Comparison of ENCODE assay signal across 8 mouse cellular contexts in genomic region chr2:93217015-93217414, GRCm38 (mm10). TPM values are rescaled to one million over a fixed set of nuclear protein-coding genes. Genes with fewer than 3 reads are reported as not detected.
DNase-seq lines count a peak whose midpoint lies in the region; ATAC-seq lines count a peak whose summit lies in the region.

No protein-coding gene starts in this region.

- peak; percentile 84 for DNase-seq in NIH3T3 (ENCODE audit: low read depth)
- peak; percentile 97 to 98 for DNase-seq in cerebellum, postnatal 10 days
- DNase-seq in frontal cortex, postnatal 25 days (ENCODE audit: low spot score in 2 of 2) = peak; percentile 88 to 89
- DNase-seq in layer of hippocampus, postnatal 36 days = peak; percentile 84 to 90
- DNase-seq in right cerebral cortex, postnatal 25 days = peak; percentile 81
- DNase-seq in urinary bladder, postnatal 36 days (ENCODE audit: low spot score in 2 of 2) = peak; percentile 76 to 85

- ATAC-seq in hindbrain, embryonic 13.5 days (ENCODE audit: low FRiP score) = peak; percentile 79
- peak; percentile 66 for ATAC-seq in megakaryocyte, adult 5-6 weeks (ENCODE audit: poor library complexity, severe bottlenecking)

- H3K27ac ChIP-seq in hindbrain, embryonic 13.5 days = peak overlapping the region; percentile 78

- H3K9ac ChIP-seq in hindbrain, embryonic 13.5 days = peak overlapping the region; percentile 46

- 0 out of 2 replicates have a peak, but pooled peaks cover 3% of the 10 kb centered on the region for H3K27me3 ChIP-seq in hindbrain, embryonic 13.5 days

- no peak overlapping the region for H3K4me3 ChIP-seq in hindbrain, embryonic 13.5 days

- H3K4me1 ChIP-seq in hindbrain, embryonic 13.5 days (replicated peaks) = peaks cover 59% of the 10 kb centered on the region

- 16% methylated on average over 7 of the region's 7 CpGs for WGBS in hindbrain, embryonic 13.5 days

- H3K4me2 ChIP-seq in hindbrain, embryonic 13.5 days = no peak overlapping the region

- peaks cover 2% of the 10 kb centered on the region for H3K36me3 ChIP-seq in hindbrain, embryonic 13.5 days

- no peaks in the 10 kb centered on the region for H3K9me3 ChIP-seq in hindbrain, embryonic 13.5 days

RNA-seq across cellular contexts. Expression of gene Trp53i11, which starts 29.7 kb away (rescaled TPM):
- polyA plus RNA-seq in hindbrain, embryonic 13.5 days (2015; fragmentation: Nextera tagmentation; extraction: Ambion mirVana) = 109 and 110 TPM in 2 replicates
- total RNA-seq in layer of hippocampus, postnatal 36 days (2021) = 10 to 100 TPM; 79.8 to 83.2 TPM
- 2.2 and 4.5 TPM in 2 replicates for total RNA-seq in megakaryocyte, adult 5-6 weeks (2015)
- total RNA-seq in megakaryocyte, adult 5-6 weeks (2017) = 2.8 TPM in 2 replicates

Comparison
In these comparisons a context has a peak if more than half of its experiments do, and no peak if none do; other contexts are left out.
1. RNA of gene Trp53i11, which starts 29.7 kb away (total RNA-seq): 79.8 to 83.2 TPM in layer of hippocampus, postnatal 36 days; 2.2 to 4.5 TPM in megakaryocyte, adult 5-6 weeks; every median in the first group is over 10 times any median in the second.
2. Peak in every context shown above with its lines, with median percentiles within 50 percentile points of each other: DNase-seq.